Mouse (Mus musculus) liver, adult 2 months (tissue): ENCODE data around the gene Actr1a. TPM values are rescaled to one million over a fixed set of nuclear protein-coding genes. Genes with fewer than 3 reads are reported as not detected.
A peak's percentile ranks its signal among the peaks of the same experiment; 100 is the strongest.

Source experiments
- DNase-seq: peaks from one replicate; pipeline ENCODE4 v3.0.0-alpha.2; 2011; ENCODE audit warnings: low read depth, low spot score; ENCODE audit errors: extremely low read depth
- H3K27ac ChIP-seq: fragments of 200-500 bp; replicated peaks from 2 replicates; pipeline ENCODE4 v1.5.1; 2012; ENCODE audit warnings: low read depth, mild to moderate bottlenecking, control low read depth, inconsistent platforms, low read length; ENCODE audit not compliant: insufficient read depth
- H3K27me3 ChIP-seq: fragments of 200-500 bp; 2 replicates; pipeline ENCODE4 v1.6.1; 2012; ENCODE audit warnings: mild to moderate bottlenecking, moderate library complexity, low read length, inconsistent platforms; ENCODE audit not compliant: control insufficient read depth, insufficient read depth
- H3K36me3 ChIP-seq: fragments of 200-500 bp; 2 replicates; pipeline ENCODE4 v1.6.1; 2012; ENCODE audit warnings: low read length, inconsistent platforms; ENCODE audit not compliant: control insufficient read depth, insufficient read depth
- H3K4me1 ChIP-seq: fragments of 200-500 bp; 2 replicates; pipeline ENCODE4 v1.6.1; 2011; ENCODE audit warnings: low read length; ENCODE audit not compliant: control insufficient read depth, insufficient read depth
- H3K4me3 ChIP-seq: fragments of 200-500 bp; 2 replicates; pipeline ENCODE4 v1.5.1; 2011; ENCODE audit warnings: low read depth, mild to moderate bottlenecking, control low read depth, low read length, moderate library complexity; ENCODE audit not compliant: insufficient read depth
- H3K79me2 ChIP-seq: fragments of 200-500 bp; 2 replicates; pipeline ENCODE4 v1.6.1; 2012; ENCODE audit warnings: inconsistent platforms, mild to moderate bottlenecking, low read length, moderate library complexity; ENCODE audit not compliant: control insufficient read depth, insufficient read depth
- H3K9ac ChIP-seq: fragments of 200-500 bp; 2 replicates; pipeline ENCODE4 v1.6.1; 2012; ENCODE audit warnings: low read depth, mild to moderate bottlenecking, control low read depth, inconsistent platforms, low read length
- CTCF ChIP-seq: fragments of 200-500 bp; IDR thresholded peaks from 2 replicates; pipeline ENCODE4 v1.5.1; 2011; ENCODE audit warnings: low read depth, low read length, control low read depth
- POLR2A ChIP-seq: fragments of 200-500 bp; IDR thresholded peaks from 2 replicates; pipeline ENCODE4 v1.6.1; 2011; ENCODE audit warnings: low read length, control low read depth; ENCODE audit not compliant: insufficient read depth; ENCODE audit errors: extremely low read depth
- WGBS: fragments of 180-500 bp; shearing (Covaris S2); methylation state at CpG from one replicate; pipeline ENCODE4 v1.1.7; 2018; 5-methylcytosine and 5-hydroxymethylcytosine counted together
- polyA plus RNA-seq: library from polyadenylated mRNA; depleted of rRNA; stranded (reverse); fragments of >200 nt; gene quantifications from 2 replicates; pipeline ENCODE4 v1.2.3, GENCODE M21; 2012
- total RNA-seq: library from RNA; depleted of rRNA; stranded (reverse); fragments of >200 nt; gene quantifications from 2 replicates; pipeline ENCODE4 v1.2.3, GENCODE M21; 2014

The Actr1a gene
- total and polyA plus RNA-seq, 2 experiments: 32.5 to 46.2 TPM

- H3K4me3 ChIP-seq: peak overlapping the region; percentile 93
- no peaks in the 10 kb centered on the region for H3K27me3 ChIP-seq
- no peak for DNase-seq
- TF ChIP-seq POLR2A: no peak
- TF ChIP-seq CTCF: no peak
- no peak overlapping the region for H3K27ac ChIP-seq
- H3K36me3 ChIP-seq: no peaks in the 10 kb centered on the region
- H3K79me2 ChIP-seq: peaks cover 13% of the 10 kb centered on the region
- H3K4me1 ChIP-seq: peaks cover 5% of the 10 kb centered on the region
- WGBS: 18% methylated on average over 18 of the region's 19 CpGs
- H3K9ac ChIP-seq: peak overlapping the region; percentile 79
Measured at GRCm38 (mm10) chr19:46397436-46398001, 2.0 kb upstream of the Actr1a start.

GRCm38 (mm10) chr19:46396686-46397435 is 1.3 kb upstream of the Actr1a start, which contains the start of gene Sufu:
TSS of gene Sufu (plus strand) at chr19:46396896.
- H3K36me3 ChIP-seq: no peaks in the 10 kb centered on the region
- no peaks in the 10 kb centered on the region for H3K27me3 ChIP-seq
- WGBS: under 1% methylated on average over 57 of the region's 57 CpGs
- H3K27ac ChIP-seq: no peak within 1 kb of the TSS
- DNase-seq: peak; percentile 91
- H3K9ac ChIP-seq: peak within 1 kb of the TSS; percentile 79
- peak within 1 kb of the TSS; percentile 93 for H3K4me3 ChIP-seq
- peaks cover 17% of the 10 kb centered on the region for H3K79me2 ChIP-seq
- peak; percentile 39; the same call in 1 of the 2 replicates for TF ChIP-seq POLR2A
- peak; percentile 86 for TF ChIP-seq CTCF
- peaks cover 5% of the 10 kb centered on the region for H3K4me1 ChIP-seq

DNA sequence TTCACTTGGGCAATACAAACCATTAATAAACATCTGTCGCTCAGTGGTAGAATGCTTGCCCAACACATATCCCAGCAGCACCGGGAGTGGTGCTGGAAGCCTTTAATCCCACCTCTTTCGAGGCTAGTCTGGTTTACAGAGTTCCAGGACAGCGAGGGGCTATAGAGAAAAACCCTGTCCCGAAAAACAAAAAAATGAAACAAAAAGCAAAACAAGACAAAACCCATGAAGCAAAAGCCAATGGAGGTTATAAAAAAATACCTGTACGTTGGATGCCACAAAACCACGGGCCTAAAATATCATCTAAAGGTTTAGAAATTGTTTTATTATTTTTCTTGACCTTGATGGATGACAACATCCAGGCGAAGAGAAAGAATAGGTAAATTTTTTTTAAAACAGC is 561 bp upstream of the Actr1a start:
- Histone ChIP-seq H3K79me2 (peaks cover 20% of the 10 kb centered on the region), H3K36me3 (no peaks in the 10 kb centered on the region), H3K9ac (no peak overlapping the region; the same call in 1 of the 2 replicates), H3K4me3 (no peak overlapping the region), H3K4me1 (peaks cover 5% of the 10 kb centered on the region), H3K27ac (no peak overlapping the region), H3K27me3 (no peaks in the 10 kb centered on the region)
- 13% methylated on average over 8 of the region's 8 CpGs for WGBS
- DNase-seq: no peak
- no peak for TF ChIP-seq CTCF

GRCm38 (mm10) chr19:46394712-46395108 is 838 bp downstream of the Actr1a start:
- H3K9ac ChIP-seq: peak overlapping the region; percentile 7; the same call in 1 of the 2 replicates
- no peaks in the 10 kb centered on the region for H3K27me3 ChIP-seq
- no peaks in the 10 kb centered on the region for H3K36me3 ChIP-seq
- H3K4me1 ChIP-seq: peaks cover 5% of the 10 kb centered on the region
- peak overlapping the region; percentile 15 for H3K4me3 ChIP-seq
- peaks cover 30% of the 10 kb centered on the region for H3K79me2 ChIP-seq
- H3K27ac ChIP-seq: no peak overlapping the region
- WGBS: 4% methylated on average over 10 of the region's 10 CpGs
- no peak for TF ChIP-seq POLR2A
- no peak for TF ChIP-seq CTCF
- no peak for DNase-seq

- WGBS: 38% methylated on average over 4 of the region's 4 CpGs
- Histone ChIP-seq H3K27ac (no peak overlapping the region), H3K27me3 (no peaks in the 10 kb centered on the region), H3K79me2 (peaks cover 30% of the 10 kb centered on the region), H3K36me3 (peaks cover 9% of the 10 kb centered on the region), H3K4me1 (peaks cover 5% of the 10 kb centered on the region), H3K9ac (no peak overlapping the region), H3K4me3 (no peak overlapping the region)
- peak; percentile 14 for DNase-seq
- TF ChIP-seq POLR2A (no peak), CTCF (peak; percentile 53; the same call in 1 of the 2 replicates)
Measured at GRCm38 (mm10) chr19:46392018-46392417, 3.5 kb downstream of the Actr1a start.

- H3K36me3 ChIP-seq: peaks cover 12% of the 10 kb centered on the region
- WGBS: 83% methylated on average over 5 of the region's 5 CpGs
- no peak overlapping the region for H3K27ac ChIP-seq
- no peaks in the 10 kb centered on the region for H3K27me3 ChIP-seq
- peaks cover 5% of the 10 kb centered on the region for H3K4me1 ChIP-seq
- H3K79me2 ChIP-seq: peaks cover 28% of the 10 kb centered on the region
- DNase-seq: peak; percentile 42
- H3K4me3 ChIP-seq: no peak overlapping the region
- H3K9ac ChIP-seq: no peak overlapping the region
- TF ChIP-seq POLR2A (no peak), CTCF (0 out of 2 replicates have a peak, but pooled peaks have one; percentile 32)
Measured at GRCm38 (mm10) chr19:46389872-46390271, 5.7 kb downstream of the Actr1a start.
